Mouse (Mus musculus): Measurements from ENCODE around the gene Psmd2. TPM values are rescaled to one million over a fixed set of nuclear protein-coding genes. Genes with fewer than 3 reads are reported as not detected.

The Psmd2 gene
- polyA plus RNA-seq, 1 experiment from 2014 or later, result 501 TPM

DNA sequence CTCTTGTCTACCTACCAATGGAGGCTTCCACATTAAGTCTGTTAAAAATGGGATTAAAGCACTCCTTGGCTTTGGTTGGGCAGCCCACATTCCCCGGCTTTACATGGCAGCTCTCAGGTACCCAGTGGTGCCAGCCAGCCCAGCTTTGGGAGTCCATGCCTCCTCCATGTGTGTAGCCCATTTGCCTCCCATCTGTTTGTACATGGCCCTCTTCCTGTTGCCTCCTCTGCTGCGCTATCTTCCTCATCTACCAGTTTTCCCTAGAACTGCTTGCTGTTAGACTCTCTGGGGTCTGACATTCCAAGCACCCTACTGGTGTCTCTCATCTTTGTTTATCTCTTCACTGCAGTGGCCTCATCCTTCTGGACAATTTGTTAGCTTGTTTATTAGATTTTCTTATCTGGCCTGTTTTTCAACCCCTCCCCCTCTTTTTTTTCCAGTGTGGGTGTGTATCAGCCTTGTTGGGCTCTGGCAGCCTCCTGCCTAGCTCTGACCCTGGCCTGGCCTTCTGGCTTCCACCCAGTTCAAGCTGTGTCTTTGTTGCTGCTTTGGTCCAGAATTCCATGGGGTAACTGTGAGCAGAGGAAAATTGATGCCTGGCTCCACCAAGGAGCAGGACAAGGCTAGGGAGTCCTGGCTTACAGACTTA, 55.1 kb downstream of the Psmd2 start:
- Histone ChIP-seq H3K9me3 (replicated peaks; ENCODE audit: control insufficient read depth, low read length) (no peaks in the 10 kb centered on the region), H3K27ac (replicated peaks; ENCODE audit: low read depth, low read length) (no peak overlapping the region), H3K36me3 (replicated peaks; ENCODE audit: control insufficient read depth, insufficient read depth, low read depth, low read length) (no peaks in the 10 kb centered on the region; the same call in none of the 2 replicates), H3K27me3 (ENCODE audit: control insufficient read depth, insufficient read depth, low read length) (no peaks in the 10 kb centered on the region), H3K9ac (replicated peaks; ENCODE audit: low read length) (no peak overlapping the region), H3K4me3 (ENCODE audit: low read depth, low read length) (no peak overlapping the region), H3K4me1 (ENCODE audit: control insufficient read depth, insufficient read depth, low read length) (peaks cover 5% of the 10 kb centered on the region), H3K4me2 (ENCODE audit: low read depth, low read length) (no peak overlapping the region)
- no peak for ATAC-seq (replicated peaks; ENCODE audit: insufficient number of reproducible peaks, low FRiP score, low TSS enrichment, low read depth)
- no peak for DNase-seq (ENCODE audit: low spot score)
- WGBS, result 98% methylated on average over 2 of the region's 2 CpGs

DNA sequence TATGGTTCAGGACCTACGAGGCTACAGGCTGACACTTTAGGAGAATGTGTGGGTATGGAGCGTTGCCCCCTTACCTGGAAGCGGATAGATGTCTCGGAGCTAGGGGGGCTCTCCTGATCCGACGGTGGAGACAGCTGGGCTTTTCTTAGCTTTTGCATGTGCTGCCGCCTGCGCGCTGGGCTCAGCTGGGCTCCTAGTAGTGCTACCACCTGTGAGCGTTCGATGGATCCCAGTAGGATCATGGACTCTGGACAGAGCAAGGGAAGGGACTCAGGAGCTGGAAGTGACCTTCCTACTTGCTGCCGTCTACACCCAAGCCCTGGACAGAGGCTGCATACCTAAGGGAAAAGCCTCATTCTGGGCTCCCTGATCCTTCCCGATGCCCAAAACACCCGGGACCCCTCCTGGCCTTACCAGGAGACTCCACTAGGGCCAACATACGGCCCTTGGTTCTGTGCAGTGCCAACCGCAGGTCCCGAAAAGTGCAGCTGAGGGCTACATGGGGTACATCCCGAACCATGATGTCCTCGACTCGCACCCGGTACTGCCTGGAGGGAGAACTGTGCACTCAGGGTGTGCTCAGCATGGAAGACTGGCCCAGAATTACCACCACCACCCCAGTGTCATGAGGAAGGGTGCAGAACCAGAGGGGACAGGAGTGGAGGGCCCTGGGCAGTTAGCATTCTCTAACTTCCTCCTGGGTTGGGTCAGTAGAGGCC, 56.9 kb downstream of the Psmd2 start:
- Histone ChIP-seq H3K27me3 (ENCODE audit: control insufficient read depth, insufficient read depth, low read length) (no peaks in the 10 kb centered on the region), H3K9me3 (replicated peaks; ENCODE audit: control insufficient read depth, low read length) (no peaks in the 10 kb centered on the region), H3K27ac (replicated peaks; ENCODE audit: low read depth, low read length) (no peak overlapping the region), H3K4me3 (ENCODE audit: low read depth, low read length) (no peak overlapping the region), H3K36me3 (replicated peaks; ENCODE audit: control insufficient read depth, insufficient read depth, low read depth, low read length) (peaks cover 3% of the 10 kb centered on the region), H3K4me1 (ENCODE audit: control insufficient read depth, insufficient read depth, low read length) (no peaks in the 10 kb centered on the region), H3K4me2 (ENCODE audit: low read depth, low read length) (no peak overlapping the region), H3K9ac (replicated peaks; ENCODE audit: low read length) (no peak overlapping the region)
- DNase-seq (ENCODE audit: low spot score) (no peak), ATAC-seq (replicated peaks; ENCODE audit: insufficient number of reproducible peaks, low FRiP score, low TSS enrichment, low read depth) (peak; percentile 31; the same call in 1 of the 2 replicates)
- WGBS, result 92% methylated on average over 21 of the region's 21 CpGs

DNA sequence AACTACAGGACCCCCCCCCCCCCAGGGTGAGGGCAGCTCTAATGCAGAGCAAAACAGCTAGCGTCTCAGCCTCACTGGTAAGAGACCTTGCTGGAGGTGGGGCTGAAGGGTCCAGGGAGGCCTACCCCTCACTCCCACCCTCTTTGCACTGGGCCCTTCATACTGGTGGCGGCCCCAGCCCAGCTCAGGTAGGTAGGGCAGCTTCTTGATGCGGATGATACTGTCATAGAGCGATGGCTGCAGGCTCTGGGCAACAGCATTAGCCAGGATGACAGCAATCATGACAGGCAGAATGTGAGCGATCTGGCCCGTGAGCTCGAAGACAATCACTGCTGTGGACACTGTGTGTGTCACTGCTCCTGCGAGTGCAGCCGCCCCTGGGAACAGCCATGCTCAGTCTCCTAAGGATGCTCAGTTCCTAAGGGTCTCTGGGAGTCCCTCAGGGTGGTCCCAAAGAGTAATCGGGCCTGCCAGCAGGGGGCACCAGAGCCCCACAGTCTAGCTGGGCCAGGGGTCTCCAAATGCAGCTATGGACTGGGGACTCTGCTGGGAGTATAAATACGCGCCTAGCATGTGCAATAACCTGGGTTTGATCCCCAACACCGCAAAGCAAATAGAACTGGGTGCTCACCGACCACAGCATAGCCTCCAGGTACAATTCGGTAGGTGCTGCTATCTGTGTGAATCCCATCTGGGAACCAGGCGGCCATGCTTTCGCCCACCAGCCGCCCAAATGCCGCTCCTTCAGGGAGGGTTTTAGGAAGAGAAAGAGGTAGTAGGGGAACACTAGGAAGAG, 57.7 kb downstream of the Psmd2 start:
- H3K9me3 ChIP-seq (replicated peaks; ENCODE audit: control insufficient read depth, low read length), result no peaks in the 10 kb centered on the region
- peak; percentile 66 for ATAC-seq (replicated peaks; ENCODE audit: insufficient number of reproducible peaks, low FRiP score, low TSS enrichment, low read depth)
- 75% methylated on average over 19 of the region's 19 CpGs for WGBS
- DNase-seq (ENCODE audit: low spot score), result peak; percentile 81
- H3K4me1 ChIP-seq (ENCODE audit: control insufficient read depth, insufficient read depth, low read length), result no peaks in the 10 kb centered on the region
- no peak overlapping the region; the same call in 1 of the 2 replicates for H3K9ac ChIP-seq (replicated peaks; ENCODE audit: low read length)
- peaks cover 3% of the 10 kb centered on the region for H3K36me3 ChIP-seq (replicated peaks; ENCODE audit: control insufficient read depth, insufficient read depth, low read depth, low read length)
- H3K27ac ChIP-seq (replicated peaks; ENCODE audit: low read depth, low read length), result no peak overlapping the region
- no peak overlapping the region for H3K4me3 ChIP-seq (ENCODE audit: low read depth, low read length)
- no peak overlapping the region for H3K4me2 ChIP-seq (ENCODE audit: low read depth, low read length)
- H3K27me3 ChIP-seq (ENCODE audit: control insufficient read depth, insufficient read depth, low read length), result no peaks in the 10 kb centered on the region

GRCm38 (mm10) chr16:20710370-20710769, 58.9 kb downstream of the Psmd2 start:
- ATAC-seq (replicated peaks; ENCODE audit: insufficient number of reproducible peaks, low FRiP score, low TSS enrichment, low read depth) (no peak), DNase-seq (ENCODE audit: low spot score) (no peak)
- Histone ChIP-seq H3K9me3 (replicated peaks; ENCODE audit: control insufficient read depth, low read length) (no peaks in the 10 kb centered on the region), H3K4me3 (ENCODE audit: low read depth, low read length) (no peak overlapping the region), H3K4me1 (ENCODE audit: control insufficient read depth, insufficient read depth, low read length) (peaks cover 4% of the 10 kb centered on the region; the same call in 1 of the 2 replicates), H3K27ac (replicated peaks; ENCODE audit: low read depth, low read length) (no peak overlapping the region), H3K9ac (replicated peaks; ENCODE audit: low read length) (no peak overlapping the region), H3K27me3 (ENCODE audit: control insufficient read depth, insufficient read depth, low read length) (no peaks in the 10 kb centered on the region), H3K36me3 (replicated peaks; ENCODE audit: control insufficient read depth, insufficient read depth, low read depth, low read length) (peaks cover 3% of the 10 kb centered on the region), H3K4me2 (ENCODE audit: low read depth, low read length) (no peak overlapping the region)
- 93% methylated on average over 11 of the region's 11 CpGs for WGBS

GRCm38 (mm10) chr16:20710810-20711209, 59.4 kb downstream of the Psmd2 start:
- Histone ChIP-seq H3K9ac (replicated peaks; ENCODE audit: low read length) (no peak overlapping the region), H3K9me3 (replicated peaks; ENCODE audit: control insufficient read depth, low read length) (no peaks in the 10 kb centered on the region), H3K27ac (replicated peaks; ENCODE audit: low read depth, low read length) (no peak overlapping the region), H3K4me2 (ENCODE audit: low read depth, low read length) (no peak overlapping the region), H3K4me1 (ENCODE audit: control insufficient read depth, insufficient read depth, low read length) (peaks cover 4% of the 10 kb centered on the region; the same call in 1 of the 2 replicates), H3K36me3 (replicated peaks; ENCODE audit: control insufficient read depth, insufficient read depth, low read depth, low read length) (peaks cover 3% of the 10 kb centered on the region), H3K27me3 (ENCODE audit: control insufficient read depth, insufficient read depth, low read length) (no peaks in the 10 kb centered on the region), H3K4me3 (ENCODE audit: low read depth, low read length) (no peak overlapping the region)
- ATAC-seq (replicated peaks; ENCODE audit: insufficient number of reproducible peaks, low FRiP score, low TSS enrichment, low read depth), result no peak
- WGBS, result 93% methylated on average over 4 of the region's 4 CpGs
- no peak for DNase-seq (ENCODE audit: low spot score)

- H3K4me1 ChIP-seq (ENCODE audit: control insufficient read depth, insufficient read depth, low read length), result peaks cover 4% of the 10 kb centered on the region; the same call in 1 of the 2 replicates
- H3K27me3 ChIP-seq (ENCODE audit: control insufficient read depth, insufficient read depth, low read length), result no peaks in the 10 kb centered on the region
- H3K9ac ChIP-seq (replicated peaks; ENCODE audit: low read length), result no peak overlapping the region
- ATAC-seq (replicated peaks; ENCODE audit: insufficient number of reproducible peaks, low FRiP score, low TSS enrichment, low read depth) (no peak), DNase-seq (ENCODE audit: low spot score) (no peak)
- H3K27ac ChIP-seq (replicated peaks; ENCODE audit: low read depth, low read length), result no peak overlapping the region
- no peak overlapping the region for H3K4me2 ChIP-seq (ENCODE audit: low read depth, low read length)
- 66% methylated on average over 9 of the region's 9 CpGs for WGBS
- H3K9me3 ChIP-seq (replicated peaks; ENCODE audit: control insufficient read depth, low read length), result no peaks in the 10 kb centered on the region
- no peak overlapping the region for H3K4me3 ChIP-seq (ENCODE audit: low read depth, low read length)
- peaks cover 3% of the 10 kb centered on the region; the same call in 1 of the 2 replicates for H3K36me3 ChIP-seq (replicated peaks; ENCODE audit: control insufficient read depth, insufficient read depth, low read depth, low read length)
These were observed 60.7 kb downstream of the Psmd2 start for GRCm38 (mm10) chr16:20712190-20712589.

DNA sequence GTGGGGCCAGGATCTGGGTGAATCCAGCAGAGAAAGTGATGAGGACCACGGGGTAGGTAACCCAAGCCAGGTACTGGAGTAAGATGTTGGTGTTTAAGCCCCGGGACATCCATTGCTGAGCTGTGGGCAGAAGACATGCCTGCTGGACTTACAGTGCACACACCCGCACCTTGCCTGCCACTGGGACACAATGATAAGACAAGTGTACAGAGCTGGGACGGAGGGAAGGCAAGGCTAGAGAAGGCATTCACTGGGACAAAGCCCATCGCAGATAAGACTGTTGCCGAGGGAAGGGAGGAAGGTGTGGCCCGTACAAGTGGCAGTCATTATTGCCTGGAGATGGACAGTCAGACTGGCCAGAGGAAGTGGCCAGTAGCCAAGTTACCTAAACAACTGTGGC, 61.4 kb downstream of the Psmd2 start:
- H3K9ac ChIP-seq (replicated peaks; ENCODE audit: low read length), result no peak overlapping the region
- 88% methylated on average over 7 of the region's 7 CpGs for WGBS

More for the DNA sequence above, 61.4 kb downstream of the Psmd2 start:
- H3K27ac ChIP-seq (replicated peaks; ENCODE audit: low read depth, low read length), result no peak overlapping the region
- peaks cover 4% of the 10 kb centered on the region; the same call in 1 of the 2 replicates for H3K4me1 ChIP-seq (ENCODE audit: control insufficient read depth, insufficient read depth, low read length)
- no peak overlapping the region for H3K4me2 ChIP-seq (ENCODE audit: low read depth, low read length)
- peaks cover 3% of the 10 kb centered on the region; the same call in 1 of the 2 replicates for H3K36me3 ChIP-seq (replicated peaks; ENCODE audit: control insufficient read depth, insufficient read depth, low read depth, low read length)
- ATAC-seq (replicated peaks; ENCODE audit: insufficient number of reproducible peaks, low FRiP score, low TSS enrichment, low read depth), result no peak
- H3K27me3 ChIP-seq (ENCODE audit: control insufficient read depth, insufficient read depth, low read length), result no peaks in the 10 kb centered on the region
- no peak for DNase-seq (ENCODE audit: low spot score)
- H3K9me3 ChIP-seq (replicated peaks; ENCODE audit: control insufficient read depth, low read length), result no peaks in the 10 kb centered on the region
- H3K4me3 ChIP-seq (ENCODE audit: low read depth, low read length), result no peak overlapping the region
